Mouse (Mus musculus) kidney, embryonic 14.5 days (tissue): Measurements from ENCODE around the gene Phlda1. TPM values are rescaled to one million over a fixed set of nuclear protein-coding genes. Genes with fewer than 3 reads are reported as not detected.

Experiments used
- ATAC-seq: fragments of 200-750 bp; cut with Nextera tagmentation; 2 replicates; pipeline ENCODE4 v1.8.0; 2017; ENCODE audit warnings: moderate number of reproducible peaks, mild to moderate bottlenecking, moderate TSS enrichment, moderate library complexity; ENCODE audit not compliant: low FRiP score, low TSS enrichment
- H3K27ac ChIP-seq: fragments of 300-500 bp; sonication (generic); 2 replicates; pipeline ENCODE4 v1.5.1; 2014; ENCODE audit warnings: low read depth, mild to moderate bottlenecking, low read length, moderate library complexity, mixed read lengths
- H3K27me3 ChIP-seq: fragments of 300-500 bp; sonication (generic); 2 replicates; pipeline ENCODE4 v1.6.1; 2014; ENCODE audit warnings: mild to moderate bottlenecking, low read length; ENCODE audit not compliant: control insufficient read depth, insufficient read depth
- H3K36me3 ChIP-seq: fragments of 300-500 bp; sonication (generic); 2 replicates; pipeline ENCODE4 v1.6.1; 2014; ENCODE audit warnings: low read length, mixed read lengths; ENCODE audit not compliant: control insufficient read depth, insufficient read depth
- H3K4me1 ChIP-seq: fragments of 300-500 bp; sonication (generic); 2 replicates; pipeline ENCODE4 v1.6.1; 2014; ENCODE audit warnings: low read length, mixed read lengths; ENCODE audit not compliant: control insufficient read depth, insufficient read depth
- H3K4me2 ChIP-seq: fragments of 300-500 bp; sonication (generic); replicated peaks from 2 replicates; pipeline ENCODE4 v1.6.1; 2014; ENCODE audit warnings: low read depth, mild to moderate bottlenecking, low read length
- H3K4me3 ChIP-seq: fragments of 300-500 bp; sonication (generic); 2 replicates; pipeline ENCODE4 v1.5.1; 2014; ENCODE audit warnings: mild to moderate bottlenecking, low read length
- H3K9ac ChIP-seq: fragments of 300-500 bp; sonication (generic); 2 replicates; pipeline ENCODE4 v1.6.1; 2014; ENCODE audit warnings: low read depth, mild to moderate bottlenecking, low read length, moderate library complexity
- H3K9me3 ChIP-seq: fragments of 300-500 bp; sonication (generic); 2 replicates; pipeline ENCODE4 v1.6.1; 2016; ENCODE audit warnings: low read length; ENCODE audit not compliant: control insufficient read depth
- WGBS: fragments of 180-500 bp; shearing (Covaris S2); extraction: QIAGEN DNeasy Blood & Tissue Kit; methylation state at CpG from one replicate; pipeline ENCODE4 v1.1.7; 2014; 5-methylcytosine and 5-hydroxymethylcytosine counted together
- polyA plus RNA-seq: library from polyadenylated mRNA; unstranded; fragments of >200 nt; fragmentation: Nextera tagmentation; extraction: Ambion mirVana; gene quantifications from 2 replicates; pipeline ENCODE4 v1.2.1, GENCODE M21; 2014

The Phlda1 gene
- polyA plus RNA-seq, 1 experiment from 2014 or later = 42.3 TPM

DNA sequence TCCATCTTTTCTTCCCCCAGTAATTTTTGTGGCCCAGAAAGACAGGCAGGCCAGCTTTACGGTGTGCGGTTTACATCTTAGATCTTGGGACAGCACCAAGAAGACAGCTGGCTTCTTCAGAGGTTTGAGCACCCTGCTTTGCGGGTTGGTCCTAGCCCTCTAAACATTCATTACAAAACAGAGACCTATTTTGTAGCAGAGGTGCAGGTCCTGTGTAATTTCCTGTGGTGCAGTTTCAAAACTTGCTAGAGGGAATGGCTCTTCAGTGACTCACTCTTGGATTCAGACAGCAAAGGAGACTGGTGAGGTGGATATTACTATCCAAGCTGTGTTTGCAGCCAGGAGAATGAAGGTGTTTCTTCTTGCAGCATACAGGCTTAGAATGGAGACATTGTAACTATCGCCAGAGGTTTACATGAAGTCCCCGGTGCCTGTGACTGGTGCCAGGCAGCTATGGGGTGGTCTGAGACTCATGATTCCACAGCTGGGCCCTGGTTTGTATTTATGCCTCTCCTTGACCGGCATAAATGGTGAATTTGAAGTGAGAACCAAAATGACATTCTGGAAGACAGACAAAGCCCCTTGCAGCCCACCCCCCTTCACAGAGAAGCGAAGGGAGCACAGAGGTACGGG is 10.8 kb downstream of the Phlda1 start:
- Histone ChIP-seq H3K36me3 (no peaks in the 10 kb centered on the region), H3K27ac (peak overlapping the region; percentile 24; the same call in 1 of the 2 replicates), H3K4me1 (peaks cover 13% of the 10 kb centered on the region), H3K4me3 (no peak overlapping the region), H3K9me3 (no peaks in the 10 kb centered on the region), H3K4me2 (no peak overlapping the region), H3K27me3 (no peaks in the 10 kb centered on the region), H3K9ac (no peak overlapping the region)
- 84% methylated on average over 8 of the region's 8 CpGs for WGBS
- ATAC-seq = no peak

DNA sequence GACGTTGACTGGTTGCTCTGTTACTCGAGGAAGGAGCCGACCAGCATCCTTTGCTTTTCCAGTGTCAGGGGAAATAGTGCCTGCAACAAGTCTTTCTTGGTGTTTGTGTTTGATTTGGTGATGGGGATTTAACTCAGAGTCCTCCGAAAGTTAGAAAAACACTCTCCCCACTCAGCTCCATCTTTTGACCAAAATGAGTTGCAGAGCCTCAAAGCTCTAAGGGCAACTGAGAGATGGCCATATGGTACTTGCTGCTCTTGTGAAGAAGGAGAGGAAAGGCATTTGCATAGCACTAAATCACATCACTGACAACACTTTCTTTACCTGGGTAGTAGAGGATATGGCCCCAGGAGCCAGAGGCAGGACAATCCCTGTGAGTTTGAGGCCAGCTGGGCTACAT is 12.3 kb downstream of the Phlda1 start:
- Histone ChIP-seq H3K36me3 (no peaks in the 10 kb centered on the region), H3K9ac (no peak overlapping the region), H3K27ac (no peak overlapping the region), H3K27me3 (no peaks in the 10 kb centered on the region), H3K4me3 (no peak overlapping the region), H3K4me2 (no peak overlapping the region), H3K9me3 (no peaks in the 10 kb centered on the region), H3K4me1 (peaks cover 13% of the 10 kb centered on the region)
- ATAC-seq = no peak
- WGBS = 52% methylated on average over 4 of the region's 4 CpGs

DNA sequence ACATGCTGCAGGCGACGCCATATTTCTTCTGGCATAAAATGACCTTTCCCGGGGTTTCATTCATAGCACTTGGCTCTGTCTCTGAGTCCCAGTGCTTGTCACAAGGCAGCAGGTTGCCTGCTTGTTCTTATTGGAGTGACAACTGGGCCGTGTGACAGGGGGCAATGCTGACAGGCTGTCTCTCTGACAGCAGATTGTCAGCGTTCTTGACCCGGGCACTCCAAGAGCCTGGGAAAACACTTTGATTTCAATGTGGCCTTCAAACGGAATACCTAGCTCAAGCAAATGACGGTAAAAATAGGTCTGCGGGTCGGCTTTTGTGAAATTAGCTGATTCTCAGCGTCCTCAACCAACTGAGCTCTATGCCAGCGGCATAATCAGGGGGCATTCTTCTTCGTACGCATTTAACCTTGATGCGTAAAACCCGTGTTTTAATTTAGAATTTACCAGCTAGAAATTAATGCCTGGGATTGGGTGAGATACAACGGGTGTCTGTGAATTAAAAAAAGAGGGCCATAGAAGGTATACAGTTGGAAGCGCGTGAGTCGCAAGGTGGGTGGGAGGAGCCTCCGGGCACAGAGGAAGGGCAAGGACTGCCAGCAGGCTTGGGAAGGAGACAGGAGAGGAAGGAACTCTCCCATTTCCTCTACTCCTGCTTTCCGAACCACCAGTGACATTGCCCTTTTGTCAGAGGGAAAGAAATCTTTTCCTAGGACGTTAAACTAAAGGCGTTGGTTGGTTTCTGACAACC is 13.7 kb downstream of the Phlda1 start:
- H3K27me3 ChIP-seq = no peaks in the 10 kb centered on the region
- no peak overlapping the region for H3K4me3 ChIP-seq
- H3K9ac ChIP-seq = no peak overlapping the region
- H3K4me2 ChIP-seq = no peak overlapping the region
- no peaks in the 10 kb centered on the region for H3K36me3 ChIP-seq
- no peak for ATAC-seq
- no peak overlapping the region for H3K27ac ChIP-seq
- no peaks in the 10 kb centered on the region for H3K9me3 ChIP-seq
- peaks cover 13% of the 10 kb centered on the region for H3K4me1 ChIP-seq
- 65% methylated on average over 24 of the region's 24 CpGs for WGBS

DNA sequence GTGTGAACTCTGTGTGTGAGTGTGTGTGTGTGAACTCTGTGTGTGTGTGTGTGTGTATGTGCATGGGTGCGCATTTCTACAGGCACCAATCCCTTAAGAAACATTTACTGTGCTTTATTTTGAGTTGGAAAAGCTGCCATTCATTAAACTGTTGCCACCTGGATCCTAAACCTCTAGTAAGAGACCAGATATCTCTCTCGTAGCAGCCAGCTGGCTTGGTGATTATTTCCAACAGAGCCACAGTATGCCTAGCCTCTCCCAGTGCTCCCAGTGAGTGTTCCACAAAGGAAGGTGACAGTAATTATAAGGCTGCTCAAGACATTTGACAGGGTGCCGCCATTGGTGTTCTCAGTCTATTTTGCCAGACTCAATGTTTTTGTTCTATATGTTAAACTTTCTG is 14.5 kb downstream of the Phlda1 start:
- Histone ChIP-seq H3K4me2 (no peak overlapping the region), H3K9me3 (no peaks in the 10 kb centered on the region), H3K4me3 (no peak overlapping the region), H3K27ac (no peak overlapping the region), H3K27me3 (no peaks in the 10 kb centered on the region), H3K9ac (no peak overlapping the region), H3K36me3 (no peaks in the 10 kb centered on the region), H3K4me1 (peaks cover 13% of the 10 kb centered on the region)
- no peak for ATAC-seq
- WGBS = 77% methylated on average over 3 of the region's 3 CpGs

DNA sequence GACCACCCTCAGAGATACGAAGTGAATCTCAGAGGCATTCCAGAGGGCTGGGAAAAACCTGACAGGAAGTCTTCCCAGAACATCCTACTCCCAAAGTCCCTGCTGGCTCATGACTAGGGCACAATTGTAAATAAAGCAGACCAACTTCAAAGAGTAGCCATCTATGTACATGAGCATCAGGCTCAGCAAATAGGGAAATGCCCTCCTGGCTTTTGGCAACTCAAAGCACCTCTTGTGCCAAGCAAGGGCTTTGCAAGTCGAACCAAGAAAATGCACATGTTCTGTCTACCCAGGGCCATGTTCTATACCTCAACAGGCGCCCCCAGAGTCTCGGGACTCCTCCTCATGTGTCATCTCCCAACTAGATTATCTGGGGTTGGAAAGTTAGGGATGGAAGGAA is 15.6 kb downstream of the Phlda1 start:
- no peaks in the 10 kb centered on the region for H3K36me3 ChIP-seq
- H3K27ac ChIP-seq = no peak overlapping the region
- WGBS = 54% methylated on average over 4 of the region's 4 CpGs
- H3K9me3 ChIP-seq = no peaks in the 10 kb centered on the region
- H3K27me3 ChIP-seq = no peaks in the 10 kb centered on the region
- peaks cover 3% of the 10 kb centered on the region for H3K4me1 ChIP-seq
- H3K4me3 ChIP-seq = no peak overlapping the region
- H3K4me2 ChIP-seq = no peak overlapping the region
- no peak overlapping the region for H3K9ac ChIP-seq
- ATAC-seq = no peak

GRCm38 (mm10) chr10:111522230-111522629 is 16.1 kb downstream of the Phlda1 start:
- H3K36me3 ChIP-seq = no peaks in the 10 kb centered on the region
- H3K4me3 ChIP-seq = no peak overlapping the region
- H3K4me1 ChIP-seq = no peaks in the 10 kb centered on the region; the same call in 1 of the 2 replicates
- no peaks in the 10 kb centered on the region for H3K9me3 ChIP-seq
- ATAC-seq = no peak
- H3K9ac ChIP-seq = no peak overlapping the region
- no peak overlapping the region for H3K27ac ChIP-seq
- 79% methylated on average over 4 of the region's 4 CpGs for WGBS
- no peaks in the 10 kb centered on the region for H3K27me3 ChIP-seq
- H3K4me2 ChIP-seq = no peak overlapping the region

GRCm38 (mm10) chr10:111523894-111524293 is 17.8 kb downstream of the Phlda1 start:
- peaks cover 5% of the 10 kb centered on the region for H3K4me1 ChIP-seq
- H3K9ac ChIP-seq = no peak overlapping the region
- no peak for ATAC-seq
- H3K4me2 ChIP-seq = no peak overlapping the region
- no peak overlapping the region for H3K4me3 ChIP-seq
- H3K27ac ChIP-seq = no peak overlapping the region
- no peaks in the 10 kb centered on the region for H3K27me3 ChIP-seq
- 84% methylated on average over 12 of the region's 12 CpGs for WGBS
- no peaks in the 10 kb centered on the region for H3K9me3 ChIP-seq
- no peaks in the 10 kb centered on the region for H3K36me3 ChIP-seq

DNA sequence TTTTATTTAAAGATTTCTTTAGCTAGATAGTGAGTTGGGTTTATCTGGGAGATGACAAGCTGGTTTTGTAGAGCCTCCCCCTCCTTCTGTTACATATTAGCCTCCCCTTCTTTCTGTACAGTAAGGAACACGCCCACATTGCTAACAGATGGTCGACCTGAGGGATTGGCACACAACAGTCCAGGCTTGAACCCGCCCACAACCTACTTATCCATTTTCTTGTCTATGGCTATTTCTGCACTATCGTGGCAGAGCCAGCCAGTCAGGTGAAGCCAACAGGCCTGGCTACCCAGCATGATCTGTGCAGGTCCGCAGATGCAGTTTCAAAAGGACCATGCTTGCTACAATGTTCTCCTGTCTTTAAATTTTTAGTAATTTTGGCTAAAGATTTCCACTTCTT is 21.0 kb downstream of the Phlda1 start:
- H3K9ac ChIP-seq = no peak overlapping the region
- 72% methylated on average over 5 of the region's 5 CpGs for WGBS
- H3K4me2 ChIP-seq = no peak overlapping the region
- H3K9me3 ChIP-seq = no peaks in the 10 kb centered on the region
- no peak overlapping the region for H3K4me3 ChIP-seq
- no peaks in the 10 kb centered on the region for H3K36me3 ChIP-seq
- H3K4me1 ChIP-seq = peaks cover 5% of the 10 kb centered on the region
- H3K27me3 ChIP-seq = no peaks in the 10 kb centered on the region
- no peak for ATAC-seq
- H3K27ac ChIP-seq = no peak overlapping the region

DNA sequence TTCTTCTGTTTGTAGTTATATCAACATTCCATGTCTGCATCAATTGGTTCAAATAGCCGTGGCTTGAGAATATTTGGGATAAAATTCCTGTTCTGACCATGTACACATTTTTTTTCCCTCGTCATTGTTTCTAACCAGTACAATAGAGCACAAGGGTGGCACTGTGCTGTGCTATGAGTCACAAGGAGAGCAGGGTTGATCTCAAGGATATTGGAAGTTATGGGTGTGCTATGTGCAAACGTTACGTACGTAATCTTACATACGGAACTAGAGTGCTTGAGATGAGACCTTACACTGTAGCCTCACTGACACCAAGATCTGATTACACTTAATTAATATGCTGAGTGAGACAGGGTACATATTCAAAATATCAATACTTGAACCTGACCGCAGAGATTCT is 21.5 kb downstream of the Phlda1 start:
- Histone ChIP-seq H3K27me3 (no peaks in the 10 kb centered on the region), H3K4me1 (peaks cover 5% of the 10 kb centered on the region), H3K9me3 (no peaks in the 10 kb centered on the region), H3K27ac (no peak overlapping the region), H3K4me2 (no peak overlapping the region), H3K36me3 (no peaks in the 10 kb centered on the region), H3K9ac (no peak overlapping the region), H3K4me3 (no peak overlapping the region)
- 88% methylated on average over 7 of the region's 7 CpGs for WGBS
- no peak for ATAC-seq
